Comparison of ENCODE assay signal across 15 mouse cellular contexts in genomic region chr7:68480336-68480735, GRCm38 (mm10).
A peak's percentile ranks its signal among the peaks of the same experiment; 100 is the strongest.
DNase-seq lines count a peak whose midpoint lies in the region; ATAC-seq and TF ChIP-seq lines count a peak whose summit lies in the region.
"Had no signal": no experiment of that assay in that cellular context is flagged by ENCODE, and none has a peak within 500 bp of the region (broad histone marks: within the 10 kb centered on the region; RNA-seq: fewer than 3 reads in every experiment).

No protein-coding gene starts in this region.

- TF ChIP-seq POLR2A in brain, embryonic 14.5 days (IDR thresholded peaks at IDR 0.05; ENCODE audit: borderline replicate concordance, extremely low read depth, insufficient read depth, insufficient read length, poor library complexity, severe bottlenecking): no peak

- ATAC-seq in forebrain, embryonic 12.5 days (ENCODE audit: low FRiP score): peak; percentile 44; the same call in 1 of the 2 replicates
- no peak for ATAC-seq in intestine, embryonic 14.5 days (replicated peaks; ENCODE audit: low FRiP score, low TSS enrichment, low read depth)
- ATAC-seq in intestine, embryonic 16.5 days: no peak
- ATAC-seq in limb, embryonic 13.5 days (ENCODE audit: low FRiP score, low read depth): no peak
- ATAC-seq: intestine, postnatal 0 days had no signal

- H3K4me3 ChIP-seq in forebrain, embryonic 12.5 days (replicated peaks): no peak overlapping the region
- H3K4me3 ChIP-seq in forebrain, embryonic 10.5 days: no peak overlapping the region
- H3K4me3 ChIP-seq in intestine, embryonic 14.5 days (ENCODE audit: low read depth, low read length): no peak overlapping the region
- no peak overlapping the region for H3K4me3 ChIP-seq in intestine, embryonic 16.5 days (ENCODE audit: low read length)
- H3K4me3 ChIP-seq in limb, embryonic 13.5 days: no peak overlapping the region
- H3K4me3 ChIP-seq: embryonic facial prominence, embryonic 12.5 days; erythroblast, embryonic 14.5 days; kidney, embryonic 15.5 days; left cerebral cortex, adult 2 months had no signal

- H3K9me3 ChIP-seq in forebrain, embryonic 12.5 days: no peaks in the 10 kb centered on the region
- no peaks in the 10 kb centered on the region for H3K9me3 ChIP-seq in forebrain, embryonic 10.5 days
- H3K9me3 ChIP-seq in intestine, embryonic 14.5 days (ENCODE audit: control insufficient read depth, low read length): no peaks in the 10 kb centered on the region
- no peaks in the 10 kb centered on the region for H3K9me3 ChIP-seq in intestine, embryonic 16.5 days (ENCODE audit: control insufficient read depth, low read length)
- no peaks in the 10 kb centered on the region for H3K9me3 ChIP-seq in limb, embryonic 13.5 days
- H3K9me3 ChIP-seq: embryonic facial prominence, embryonic 12.5 days; hindbrain, embryonic 10.5 days; kidney, embryonic 15.5 days; midbrain, embryonic 10.5 days had no signal

- DNase-seq in forebrain, embryonic 10.5 days (ENCODE audit: extremely low spot score, low spot score): no peak
- peak; percentile 48 for DNase-seq in intestine, embryonic 14.5 days (ENCODE audit: low spot score)
- DNase-seq in brain, embryonic 14.5 days (ENCODE audit: low read depth): peak; percentile 31
- DNase-seq in adrenal gland, adult 8-10 months: no peak
- DNase-seq: thymus, adult 18-20 months had no signal

- H3K4me2 ChIP-seq in forebrain, embryonic 12.5 days: 0 out of 2 replicates have a peak overlapping the region, but pooled peaks have one; percentile 37
- H3K4me2 ChIP-seq in intestine, embryonic 14.5 days (ENCODE audit: low read length): no peak overlapping the region
- H3K4me2 ChIP-seq in intestine, embryonic 16.5 days (ENCODE audit: low read depth, low read length): no peak overlapping the region
- 0 out of 2 replicates have a peak overlapping the region, but pooled peaks have one; percentile 43 for H3K4me2 ChIP-seq in limb, embryonic 13.5 days (replicated peaks)

- H3K9ac ChIP-seq in forebrain, embryonic 12.5 days: no peak overlapping the region
- H3K9ac ChIP-seq in intestine, embryonic 14.5 days (ENCODE audit: low read length): no peak overlapping the region
- no peak overlapping the region for H3K9ac ChIP-seq in intestine, embryonic 16.5 days (ENCODE audit: low read depth, low read length)
- no peak overlapping the region for H3K9ac ChIP-seq in limb, embryonic 13.5 days
- H3K9ac ChIP-seq: embryonic facial prominence, embryonic 12.5 days; kidney, embryonic 15.5 days had no signal

- H3K36me3 ChIP-seq in forebrain, embryonic 12.5 days (replicated peaks): no peaks in the 10 kb centered on the region
- no peaks in the 10 kb centered on the region for H3K36me3 ChIP-seq in forebrain, embryonic 10.5 days (replicated peaks)
- H3K36me3 ChIP-seq in intestine, embryonic 14.5 days (ENCODE audit: control insufficient read depth, insufficient read depth, low read length): no peaks in the 10 kb centered on the region
- no peaks in the 10 kb centered on the region for H3K36me3 ChIP-seq in intestine, embryonic 16.5 days (ENCODE audit: control insufficient read depth, insufficient read depth, low read length)
- no peaks in the 10 kb centered on the region for H3K36me3 ChIP-seq in limb, embryonic 13.5 days
- H3K36me3 ChIP-seq: embryonic facial prominence, embryonic 12.5 days; hindbrain, embryonic 10.5 days; kidney, embryonic 15.5 days; midbrain, embryonic 10.5 days had no signal

- no peaks in the 10 kb centered on the region for H3K4me1 ChIP-seq in forebrain, embryonic 12.5 days
- H3K4me1 ChIP-seq in forebrain, embryonic 10.5 days: peaks cover 19% of the 10 kb centered on the region
- no peaks in the 10 kb centered on the region for H3K4me1 ChIP-seq in intestine, embryonic 14.5 days (replicated peaks; ENCODE audit: control insufficient read depth, insufficient read depth, low read length)
- H3K4me1 ChIP-seq in intestine, embryonic 16.5 days (ENCODE audit: control insufficient read depth, insufficient read depth, low read length): no peaks in the 10 kb centered on the region
- no peaks in the 10 kb centered on the region; the same call in 1 of the 2 replicates for H3K4me1 ChIP-seq in limb, embryonic 13.5 days
- H3K4me1 ChIP-seq: embryonic facial prominence, embryonic 12.5 days; kidney, embryonic 15.5 days had no signal

- H3K27me3 ChIP-seq in forebrain, embryonic 12.5 days: peaks cover 15% of the 10 kb centered on the region
- H3K27me3 ChIP-seq in forebrain, embryonic 10.5 days (ENCODE audit: poor library complexity, severe bottlenecking): peaks cover 54% of the 10 kb centered on the region
- peaks cover 6% of the 10 kb centered on the region; the same call in 1 of the 2 replicates for H3K27me3 ChIP-seq in intestine, embryonic 14.5 days (replicated peaks; ENCODE audit: control insufficient read depth, insufficient read depth, low read length)
- no peaks in the 10 kb centered on the region for H3K27me3 ChIP-seq in intestine, embryonic 16.5 days (replicated peaks; ENCODE audit: control insufficient read depth, insufficient read depth, low read length)
- H3K27me3 ChIP-seq in limb, embryonic 13.5 days: peaks cover 66% of the 10 kb centered on the region

- no peak for TF ChIP-seq CTCF in brain, embryonic 14.5 days (IDR thresholded peaks at IDR 0.05; ENCODE audit: borderline replicate concordance, extremely low read depth, insufficient read depth, insufficient read length)

- no peak overlapping the region for H3K27ac ChIP-seq in forebrain, embryonic 12.5 days
- no peak overlapping the region for H3K27ac ChIP-seq in forebrain, embryonic 10.5 days
- H3K27ac ChIP-seq in intestine, embryonic 14.5 days (ENCODE audit: low read depth): no peak overlapping the region
- H3K27ac ChIP-seq in intestine, embryonic 16.5 days (ENCODE audit: low read length): no peak overlapping the region
- no peak overlapping the region for H3K27ac ChIP-seq in limb, embryonic 13.5 days
- H3K27ac ChIP-seq: embryonic facial prominence, embryonic 12.5 days; hindbrain, embryonic 10.5 days; kidney, embryonic 15.5 days; left cerebral cortex, adult 2 months; midbrain, embryonic 10.5 days had no signal

- 64% methylated on average over 3 of the region's 3 CpGs for WGBS in forebrain, embryonic 12.5 days
- WGBS in forebrain, embryonic 10.5 days: 56% methylated on average over 3 of the region's 3 CpGs
- WGBS in intestine, embryonic 14.5 days: 55% methylated on average over 3 of the region's 3 CpGs
- 65% methylated on average over 3 of the region's 3 CpGs for WGBS in intestine, embryonic 16.5 days
- WGBS in limb, embryonic 13.5 days: 44% methylated on average over 3 of the region's 3 CpGs

Comparison
In these comparisons a context has a peak if more than half of its experiments do, and no peak if none do; other contexts are left out.
1. H3K4me2 ChIP-seq: peak in forebrain, embryonic 12.5 days (single experiment) and limb, embryonic 13.5 days (single experiment); none in intestine, embryonic 14.5 days (single experiment) and intestine, embryonic 16.5 days (single experiment).
2. DNase-seq: peak in intestine, embryonic 14.5 days (single experiment) and brain, embryonic 14.5 days (single experiment); none in forebrain, embryonic 10.5 days (single experiment) and adrenal gland, adult 8-10 months (single experiment).